In genomic region chr1:82635254-82635620, GRCm38 (mm10) we compare ENCODE assay signal across 21 mouse cellular contexts. TPM values are rescaled to one million over a fixed set of nuclear protein-coding genes. Genes with fewer than 3 reads are reported as not detected.
"Had no signal": no experiment of that assay in that cellular context is flagged by ENCODE, and none has a peak within 500 bp of the region (broad histone marks: within the 10 kb centered on the region; RNA-seq: fewer than 3 reads in every experiment).

No protein-coding gene starts in this region.

- ATAC-seq: intestine, embryonic 16.5 days; liver, embryonic 12.5 days had no signal

- H3K4me1 ChIP-seq: limb, embryonic 10.5 days; limb, embryonic 13.5 days; midbrain, embryonic 10.5 days; stomach, embryonic 15.5 days had no signal

- H3K27me3 ChIP-seq: limb, embryonic 13.5 days; liver, embryonic 12.5 days; liver, embryonic 15.5 days; lung, embryonic 15.5 days; midbrain, embryonic 13.5 days; stomach, embryonic 15.5 days had no signal

- DNase-seq: kidney, postnatal 10 days; liver; lung, adult 18-20 months; lung, postnatal 10 days; lung, postnatal 36 days; spleen, adult 18-20 months; thymus, adult 2 months; thymus, postnatal 14 days; thymus, postnatal 4 days had no signal

- H3K36me3 ChIP-seq: limb, embryonic 10.5 days; limb, embryonic 13.5 days; liver, embryonic 12.5 days; liver, embryonic 15.5 days; lung, embryonic 15.5 days; midbrain, embryonic 10.5 days; midbrain, embryonic 13.5 days; stomach, embryonic 15.5 days had no signal

- H3K4me3 ChIP-seq: limb, embryonic 10.5 days; limb, embryonic 13.5 days; liver, embryonic 12.5 days; liver, embryonic 15.5 days; lung, embryonic 15.5 days; megakaryocyte, embryonic 14.5 days; midbrain, embryonic 10.5 days; midbrain, embryonic 13.5 days; stomach, embryonic 15.5 days had no signal

- H3K9me3 ChIP-seq: limb, embryonic 10.5 days; limb, embryonic 13.5 days; liver, embryonic 12.5 days; liver, embryonic 15.5 days; lung, embryonic 15.5 days; megakaryocyte, embryonic 14.5 days; midbrain, embryonic 10.5 days; midbrain, embryonic 13.5 days; stomach, embryonic 15.5 days had no signal

- H3K9ac ChIP-seq: limb, embryonic 13.5 days; liver, embryonic 12.5 days; liver, embryonic 15.5 days; lung, embryonic 15.5 days; midbrain, embryonic 13.5 days; stomach, embryonic 15.5 days had no signal

- H3K27ac ChIP-seq: limb, embryonic 10.5 days; limb, embryonic 13.5 days; liver, embryonic 12.5 days; liver, embryonic 15.5 days; lung, embryonic 15.5 days; midbrain, embryonic 10.5 days; midbrain, embryonic 13.5 days; stomach, embryonic 15.5 days had no signal

- H3K4me2 ChIP-seq: limb, embryonic 13.5 days; liver, embryonic 12.5 days; liver, embryonic 15.5 days; lung, embryonic 15.5 days; midbrain, embryonic 13.5 days; stomach, embryonic 15.5 days had no signal

RNA-seq across cellular contexts. Expression of gene Col4a3, which starts 48.5 kb away (rescaled TPM):
- total RNA-seq: monocyte, adult 5-6 weeks; neutrophil, adult 5-6 weeks had no signal

RNA-seq across cellular contexts. Expression of gene Col4a4, which starts 48.6 kb away (rescaled TPM):
- total RNA-seq: monocyte, adult 5-6 weeks; neutrophil, adult 5-6 weeks had no signal
